Mouse (Mus musculus) kidney, embryonic 16.5 days (tissue): ENCODE results near the gene Col16a1. TPM values are rescaled to one million over a fixed set of nuclear protein-coding genes. Genes with fewer than 3 reads are reported as not detected.
A peak's percentile ranks its signal among the peaks of the same experiment; 100 is the strongest.

Experiments
- ATAC-seq: fragments of 200-750 bp; cut with Nextera tagmentation; 2 replicates; pipeline ENCODE4 v1.8.0; 2017; ENCODE audit warnings: moderate TSS enrichment; ENCODE audit not compliant: low FRiP score, low TSS enrichment
- H3K27ac ChIP-seq: fragments of 300-500 bp; sonication (generic); 2 replicates; pipeline ENCODE4 v1.5.1; 2014; ENCODE audit warnings: low read length
- H3K27me3 ChIP-seq: fragments of 300-500 bp; sonication (generic); 2 replicates; pipeline ENCODE4 v1.6.1; 2014; ENCODE audit warnings: low read length, control low read depth, mixed read lengths; ENCODE audit not compliant: insufficient read depth
- H3K36me3 ChIP-seq: fragments of 300-500 bp; sonication (generic); 2 replicates; pipeline ENCODE4 v1.6.1; 2014; ENCODE audit warnings: low read length, control low read depth, mixed read lengths; ENCODE audit not compliant: insufficient read depth
- H3K4me1 ChIP-seq: fragments of 300-500 bp; sonication (generic); 2 replicates; pipeline ENCODE4 v1.6.1; 2014; ENCODE audit warnings: low read length, control low read depth, mixed read lengths; ENCODE audit not compliant: insufficient read depth
- H3K4me2 ChIP-seq: fragments of 300-500 bp; sonication (generic); replicated peaks from 2 replicates; pipeline ENCODE4 v1.6.1; 2014; ENCODE audit warnings: low read depth, low read length
- H3K4me3 ChIP-seq: fragments of 300-500 bp; sonication (generic); 2 replicates; pipeline ENCODE4 v1.5.1; 2014; ENCODE audit warnings: mild to moderate bottlenecking, low read length
- H3K9ac ChIP-seq: fragments of 300-500 bp; sonication (generic); replicated peaks from 2 replicates; pipeline ENCODE4 v1.6.1; 2014; ENCODE audit warnings: low read length
- H3K9me3 ChIP-seq: fragments of 300-500 bp; sonication (generic); 2 replicates; pipeline ENCODE4 v1.6.1; 2016; ENCODE audit warnings: low read length, control low read depth
- WGBS: fragments of 180-500 bp; shearing (Covaris S2); extraction: QIAGEN DNeasy Blood & Tissue Kit; methylation state at CpG from one replicate; pipeline ENCODE4 v1.1.7; 2014; 5-methylcytosine and 5-hydroxymethylcytosine counted together
- polyA plus RNA-seq: library from polyadenylated mRNA; unstranded; fragments of >200 nt; fragmentation: Nextera tagmentation; extraction: Ambion mirVana; gene quantifications from 2 replicates; pipeline ENCODE4 v1.2.1, GENCODE M21; 2015

Col16a1 gene
- polyA plus RNA-seq, 1 experiment from 2014 or later: 48.8 TPM

GRCm38 (mm10) chr4:130078816-130079485, 31.3 kb downstream of the Col16a1 start:
- Histone ChIP-seq H3K36me3 (no peaks in the 10 kb centered on the region), H3K27ac (no peak overlapping the region), H3K27me3 (no peaks in the 10 kb centered on the region; the same call in 1 of the 2 replicates), H3K9ac (no peak overlapping the region), H3K9me3 (no peaks in the 10 kb centered on the region), H3K4me2 (no peak overlapping the region), H3K4me1 (peaks cover under 1% of the 10 kb centered on the region; the same call in 1 of the 2 replicates), H3K4me3 (no peak overlapping the region)
- no peak for ATAC-seq
- 60% methylated on average over 17 of the region's 17 CpGs for WGBS

- Histone ChIP-seq H3K9me3 (no peaks in the 10 kb centered on the region), H3K9ac (no peak overlapping the region), H3K36me3 (no peaks in the 10 kb centered on the region), H3K27ac (no peak overlapping the region), H3K27me3 (no peaks in the 10 kb centered on the region; the same call in 1 of the 2 replicates), H3K4me3 (no peak overlapping the region), H3K4me1 (peaks cover 6% of the 10 kb centered on the region; the same call in 1 of the 2 replicates), H3K4me2 (no peak overlapping the region)
- 58% methylated on average over 3 of the region's 3 CpGs for WGBS
- no peak for ATAC-seq
Observed at GRCm38 (mm10) chr4:130079521-130079920, 31.9 kb downstream of the Col16a1 start.

- Histone ChIP-seq H3K4me2 (no peak overlapping the region), H3K27me3 (no peaks in the 10 kb centered on the region; the same call in 1 of the 2 replicates), H3K4me3 (no peak overlapping the region), H3K9me3 (no peaks in the 10 kb centered on the region), H3K9ac (no peak overlapping the region), H3K27ac (no peak overlapping the region), H3K36me3 (no peaks in the 10 kb centered on the region), H3K4me1 (peaks cover 7% of the 10 kb centered on the region; the same call in 1 of the 2 replicates)
- 72% methylated on average over 19 of the region's 19 CpGs for WGBS
- ATAC-seq: no peak
Observed at GRCm38 (mm10) chr4:130081345-130082190, 33.9 kb downstream of the Col16a1 start.

- ATAC-seq: no peak
- Histone ChIP-seq H3K4me3 (no peak overlapping the region), H3K36me3 (no peaks in the 10 kb centered on the region), H3K4me1 (peaks cover 7% of the 10 kb centered on the region; the same call in 1 of the 2 replicates), H3K27me3 (no peaks in the 10 kb centered on the region; the same call in 1 of the 2 replicates), H3K9me3 (no peaks in the 10 kb centered on the region), H3K4me2 (no peak overlapping the region), H3K27ac (no peak overlapping the region), H3K9ac (no peak overlapping the region)
- 40% methylated on average over 9 of the region's 9 CpGs for WGBS
Observed at GRCm38 (mm10) chr4:130082211-130082610, 34.6 kb downstream of the Col16a1 start.

- peak overlapping the region; percentile 15; the same call in 1 of the 2 replicates for H3K9ac ChIP-seq
- WGBS: 39% methylated on average over 7 of the region's 7 CpGs
- H3K27ac ChIP-seq: no peak overlapping the region
- H3K9me3 ChIP-seq: no peaks in the 10 kb centered on the region
- ATAC-seq: no peak
- no peak overlapping the region for H3K4me3 ChIP-seq
- no peaks in the 10 kb centered on the region for H3K27me3 ChIP-seq
- H3K4me2 ChIP-seq: no peak overlapping the region
- H3K4me1 ChIP-seq: peaks cover 7% of the 10 kb centered on the region; the same call in 1 of the 2 replicates
- no peaks in the 10 kb centered on the region for H3K36me3 ChIP-seq
Observed at GRCm38 (mm10) chr4:130084331-130084945, 36.8 kb downstream of the Col16a1 start.

- Histone ChIP-seq H3K4me2 (no peak overlapping the region), H3K27me3 (no peaks in the 10 kb centered on the region), H3K9me3 (no peaks in the 10 kb centered on the region), H3K36me3 (no peaks in the 10 kb centered on the region), H3K9ac (0 out of 2 replicates have a peak overlapping the region, but pooled peaks have one; percentile 11), H3K27ac (no peak overlapping the region), H3K4me1 (peaks cover 7% of the 10 kb centered on the region; the same call in 1 of the 2 replicates), H3K4me3 (no peak overlapping the region)
- ATAC-seq: no peak
- WGBS: 62% methylated on average over 12 of the region's 12 CpGs
Observed at GRCm38 (mm10) chr4:130085246-130085820, 37.7 kb downstream of the Col16a1 start.

GRCm38 (mm10) chr4:130087293-130087692, 39.7 kb downstream of the Col16a1 start:
- Histone ChIP-seq H3K4me1 (peaks cover 7% of the 10 kb centered on the region; the same call in 1 of the 2 replicates), H3K27ac (no peak overlapping the region), H3K9me3 (no peaks in the 10 kb centered on the region), H3K4me2 (no peak overlapping the region), H3K27me3 (no peaks in the 10 kb centered on the region), H3K9ac (no peak overlapping the region), H3K4me3 (no peak overlapping the region), H3K36me3 (no peaks in the 10 kb centered on the region)
- peak; percentile 37; the same call in 1 of the 2 replicates for ATAC-seq
- 14% methylated on average over 7 of the region's 7 CpGs for WGBS

GRCm38 (mm10) chr4:130095137-130095536, 47.5 kb downstream of the Col16a1 start:
- 77% methylated on average over 3 of the region's 3 CpGs for WGBS
- Histone ChIP-seq H3K27me3 (no peaks in the 10 kb centered on the region; the same call in 1 of the 2 replicates), H3K9me3 (no peaks in the 10 kb centered on the region), H3K36me3 (no peaks in the 10 kb centered on the region), H3K4me3 (no peak overlapping the region), H3K4me2 (no peak overlapping the region), H3K9ac (no peak overlapping the region), H3K4me1 (no peaks in the 10 kb centered on the region; the same call in 1 of the 2 replicates), H3K27ac (no peak overlapping the region)
- no peak for ATAC-seq

GRCm38 (mm10) chr4:130101183-130101582, 53.5 kb downstream of the Col16a1 start:
- Histone ChIP-seq H3K9ac (no peak overlapping the region; the same call in 1 of the 2 replicates), H3K9me3 (no peaks in the 10 kb centered on the region), H3K4me1 (peaks cover 17% of the 10 kb centered on the region), H3K27ac (0 out of 2 replicates have a peak overlapping the region, but pooled peaks have one; percentile 29), H3K27me3 (no peaks in the 10 kb centered on the region; the same call in 1 of the 2 replicates), H3K36me3 (no peaks in the 10 kb centered on the region), H3K4me2 (no peak overlapping the region), H3K4me3 (no peak overlapping the region)
- 45% methylated on average over 8 of the region's 8 CpGs for WGBS
- ATAC-seq: no peak
